18 mouse cellular contexts compared by ENCODE assay signal in the genomic region with DNA sequence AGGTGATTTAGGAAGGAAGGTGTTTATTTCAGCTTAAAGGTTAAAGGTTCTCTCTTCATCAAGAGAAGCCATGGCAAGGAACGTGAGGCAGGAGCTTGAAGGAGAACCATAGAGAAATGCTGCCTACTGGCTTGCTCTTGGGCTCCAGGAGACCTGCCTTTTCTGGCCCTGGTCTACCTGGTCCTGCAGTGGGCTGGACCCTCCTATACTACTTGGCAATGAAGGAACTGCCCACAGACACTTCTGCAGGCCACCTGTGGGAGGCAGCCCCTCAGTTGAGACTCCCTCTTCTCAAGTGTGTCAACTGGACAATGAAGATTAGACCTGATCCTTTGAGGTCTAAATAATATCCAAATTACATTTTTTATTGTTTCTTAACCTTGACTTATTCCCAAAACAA.
A peak's percentile ranks its signal among the peaks of the same experiment; 100 is the strongest.
DNase-seq lines count a peak whose midpoint lies in the region; ATAC-seq and TF ChIP-seq lines count a peak whose summit lies in the region.
"Had no signal": no experiment of that assay in that cellular context is flagged by ENCODE, and none has a peak within 500 bp of the region (broad histone marks: within the 10 kb centered on the region; RNA-seq: fewer than 3 reads in every experiment).

No protein-coding gene starts in this region.

- peak; percentile 56; the same call in 1 of the 2 replicates for ATAC-seq in midbrain, embryonic 15.5 days (replicated peaks)
- no peak for ATAC-seq in midbrain, postnatal 0 days (ENCODE audit: low FRiP score)
- peak; percentile 46; the same call in 1 of the 2 replicates for ATAC-seq in neural tube, embryonic 14.5 days (ENCODE audit: low read depth)
- ATAC-seq: activated CD4-positive, CD25-positive, alpha-beta regulatory T cell, adult 4 months; CD4-positive, CD25-positive, alpha-beta regulatory T cell, adult 4 months had no signal

- no peak overlapping the region for H3K27ac ChIP-seq in cerebellum, adult 2 months (ENCODE audit: insufficient read depth, low read length)
- no peak overlapping the region for H3K27ac ChIP-seq in midbrain, embryonic 15.5 days
- no peak overlapping the region for H3K27ac ChIP-seq in midbrain, postnatal 0 days (ENCODE audit: low read depth, low read length)
- no peak overlapping the region for H3K27ac ChIP-seq in neural tube, embryonic 14.5 days (ENCODE audit: low read depth, low read length)
- H3K27ac ChIP-seq in heart, embryonic 10.5 days, result no peak overlapping the region
- H3K27ac ChIP-seq: embryonic facial prominence, embryonic 10.5 days; heart, embryonic 15.5 days; hindbrain, embryonic 13.5 days; hindbrain, postnatal 0 days had no signal

- 0 out of 2 replicates have a peak, but pooled peaks have one; percentile 2 for TF ChIP-seq CTCF in cerebellum, adult 2 months (IDR thresholded peaks at IDR 0.05; ENCODE audit: borderline replicate concordance, insufficient read depth, low read depth, low read length)
- TF ChIP-seq CTCF in midbrain, postnatal 0 days (IDR thresholded peaks at IDR 0.05), result no peak

- H3K27me3 ChIP-seq in cerebellum, adult 2 months (ENCODE audit: control insufficient read depth, insufficient read depth, low read length), result no peaks in the 10 kb centered on the region
- H3K27me3 ChIP-seq in midbrain, embryonic 15.5 days (replicated peaks), result no peaks in the 10 kb centered on the region
- no peaks in the 10 kb centered on the region for H3K27me3 ChIP-seq in midbrain, postnatal 0 days (ENCODE audit: insufficient read depth, low read length)
- H3K27me3 ChIP-seq in neural tube, embryonic 14.5 days (ENCODE audit: control insufficient read depth, insufficient read depth, low read length), result no peaks in the 10 kb centered on the region
- no peaks in the 10 kb centered on the region for H3K27me3 ChIP-seq in heart, embryonic 10.5 days (ENCODE audit: insufficient read depth, poor library complexity, severe bottlenecking)
- H3K27me3 ChIP-seq: heart, embryonic 15.5 days; hindbrain, embryonic 13.5 days had no signal

- H3K4me3 ChIP-seq in cerebellum, adult 2 months (replicated peaks; ENCODE audit: insufficient read depth, low read depth, low read length), result no peak overlapping the region
- H3K4me3 ChIP-seq in midbrain, embryonic 15.5 days, result no peak overlapping the region
- H3K4me3 ChIP-seq in midbrain, postnatal 0 days (ENCODE audit: low read depth, low read length), result no peak overlapping the region
- H3K4me3 ChIP-seq in neural tube, embryonic 14.5 days (ENCODE audit: low read depth, low read length), result no peak overlapping the region
- no peak overlapping the region for H3K4me3 ChIP-seq in heart, embryonic 10.5 days
- H3K4me3 ChIP-seq: embryonic facial prominence, embryonic 10.5 days; heart, embryonic 15.5 days; hindbrain, embryonic 13.5 days had no signal

- no peak for DNase-seq in cerebellum, adult 2 months
- DNase-seq in cerebellum, postnatal 14 days, result no peak
- no peak for DNase-seq in midbrain, postnatal 0 days (ENCODE audit: low spot score)
- peak; percentile 32 for DNase-seq in ES-CJ7 (ENCODE audit: low read depth, low spot score)
- DNase-seq in heart, embryonic 10.5 days (ENCODE audit: low spot score), result no peak
- DNase-seq: adrenal gland, postnatal 14 days; B cell, adult 2 months; cerebellum, adult 11-12 months; cerebellum, adult 9-11 months had no signal

- H3K4me2 ChIP-seq in midbrain, embryonic 15.5 days, result no peak overlapping the region
- H3K4me2 ChIP-seq in midbrain, postnatal 0 days (ENCODE audit: low read depth, low read length, poor library complexity, severe bottlenecking), result no peak overlapping the region
- H3K4me2 ChIP-seq in neural tube, embryonic 14.5 days (ENCODE audit: low read depth, low read length), result no peak overlapping the region
- H3K4me2 ChIP-seq: heart, embryonic 11.5 days; heart, embryonic 15.5 days; hindbrain, embryonic 13.5 days had no signal

- H3K9me3 ChIP-seq in midbrain, embryonic 15.5 days, result no peaks in the 10 kb centered on the region
- H3K9me3 ChIP-seq in midbrain, postnatal 0 days (ENCODE audit: low read length), result no peaks in the 10 kb centered on the region
- no peaks in the 10 kb centered on the region for H3K9me3 ChIP-seq in neural tube, embryonic 14.5 days (ENCODE audit: control insufficient read depth, low read length)
- no peaks in the 10 kb centered on the region for H3K9me3 ChIP-seq in heart, embryonic 10.5 days
- H3K9me3 ChIP-seq: embryonic facial prominence, embryonic 10.5 days; heart, embryonic 15.5 days; hindbrain, embryonic 13.5 days had no signal

- no peaks in the 10 kb centered on the region for H3K36me3 ChIP-seq in midbrain, embryonic 15.5 days (replicated peaks)
- no peaks in the 10 kb centered on the region for H3K36me3 ChIP-seq in midbrain, postnatal 0 days (ENCODE audit: insufficient read depth, low read length)
- no peaks in the 10 kb centered on the region for H3K36me3 ChIP-seq in neural tube, embryonic 14.5 days (ENCODE audit: control insufficient read depth, insufficient read depth, low read length)
- no peaks in the 10 kb centered on the region for H3K36me3 ChIP-seq in heart, embryonic 10.5 days
- H3K36me3 ChIP-seq: embryonic facial prominence, embryonic 10.5 days; heart, embryonic 15.5 days; hindbrain, embryonic 13.5 days had no signal

- no peak overlapping the region for H3K9ac ChIP-seq in midbrain, embryonic 15.5 days
- no peak overlapping the region for H3K9ac ChIP-seq in midbrain, postnatal 0 days (replicated peaks; ENCODE audit: low read length, poor library complexity, severe bottlenecking)
- H3K9ac ChIP-seq in neural tube, embryonic 14.5 days (replicated peaks; ENCODE audit: low read depth, low read length), result no peak overlapping the region
- H3K9ac ChIP-seq: heart, embryonic 15.5 days; hindbrain, embryonic 13.5 days had no signal

- 95% methylated on average over 1 of the region's 1 CpGs for WGBS in cerebellum, adult 2 months
- 81% methylated on average over 1 of the region's 1 CpGs for WGBS in midbrain, embryonic 15.5 days
- 88% methylated on average over 1 of the region's 1 CpGs for WGBS in midbrain, postnatal 0 days
- WGBS in neural tube, embryonic 14.5 days, result 94% methylated on average over 1 of the region's 1 CpGs
- 90% methylated on average over 1 of the region's 1 CpGs for WGBS in heart, embryonic 10.5 days

- H3K4me1 ChIP-seq in cerebellum, adult 2 months (ENCODE audit: control insufficient read depth, insufficient read depth, low read length), result peaks cover 5% of the 10 kb centered on the region; the same call in 1 of the 2 replicates
- H3K4me1 ChIP-seq in midbrain, embryonic 15.5 days, result no peaks in the 10 kb centered on the region
- no peaks in the 10 kb centered on the region for H3K4me1 ChIP-seq in midbrain, postnatal 0 days (ENCODE audit: insufficient read depth, low read length)
- H3K4me1 ChIP-seq in neural tube, embryonic 14.5 days (ENCODE audit: control insufficient read depth, insufficient read depth, low read length), result no peaks in the 10 kb centered on the region
- no peaks in the 10 kb centered on the region for H3K4me1 ChIP-seq in heart, embryonic 10.5 days
- H3K4me1 ChIP-seq: heart, embryonic 15.5 days; hindbrain, embryonic 13.5 days had no signal

- no peak for TF ChIP-seq POLR2A in cerebellum, adult 2 months (IDR thresholded peaks at IDR 0.05; ENCODE audit: borderline replicate concordance, insufficient read depth, low read length)
